Mouse (Mus musculus) liver, embryonic 14.5 days (tissue): ENCODE results near the gene Kiss1. TPM values are rescaled to one million over a fixed set of nuclear protein-coding genes. Genes with fewer than 3 reads are reported as not detected.

Source experiments
- ATAC-seq: fragments of 200-750 bp; cut with Nextera tagmentation; 2 replicates; pipeline ENCODE4 v1.8.0; 2017; ENCODE audit warnings: moderate number of reproducible peaks, mild to moderate bottlenecking, moderate library complexity; ENCODE audit not compliant: insufficient read depth
- DNase-seq, 3 experiments: peaks; one replicate each; pipeline ENCODE4 v3.0.0-alpha.2; 2012 to 2013; ENCODE audit warnings: low read depth in 3 of 3, low spot score in 3 of 3
- H3K27ac ChIP-seq: fragments of 300-500 bp; sonication (generic); 2 replicates; pipeline ENCODE4 v1.5.1; 2014; ENCODE audit warnings: moderate library complexity, mild to moderate bottlenecking, control low read depth, inconsistent platforms
- H3K27me3 ChIP-seq: fragments of 300-500 bp; sonication (generic); 2 replicates; pipeline ENCODE4 v1.6.1; 2014; ENCODE audit warnings: mild to moderate bottlenecking, low read length, moderate library complexity; ENCODE audit not compliant: control insufficient read depth, insufficient read depth
- H3K36me3 ChIP-seq: fragments of 300-500 bp; sonication (generic); replicated peaks from 2 replicates; pipeline ENCODE4 v1.6.1; 2014; ENCODE audit warnings: low read depth; ENCODE audit not compliant: control insufficient read depth, insufficient read depth
- H3K4me1 ChIP-seq, 2 experiments: fragments of 200-500 bp in 1 of 2; fragments of 300-500 bp in 1 of 2; sonication (generic) in 1 of 2; replicated peaks; 2 replicates each; pipeline ENCODE4 v1.6.1; 2012 to 2014; ENCODE audit warnings: antibody characterized with exemption in 1 of 2, inconsistent platforms in 1 of 2, low read length in 1 of 2; ENCODE audit not compliant: control insufficient read depth in 2 of 2, insufficient read depth in 2 of 2
- H3K4me2 ChIP-seq: fragments of 300-500 bp; sonication (generic); 2 replicates; pipeline ENCODE4 v1.6.1; 2014; ENCODE audit warnings: low read depth, mild to moderate bottlenecking, control low read depth, moderate library complexity
- H3K4me3 ChIP-seq, 2 experiments: fragments of 200-500 bp in 1 of 2; fragments of 300-500 bp in 1 of 2; sonication (generic) in 1 of 2; 2 replicates each; pipeline ENCODE4 v1.5.1; 2012 to 2014; ENCODE audit warnings: low read depth in 2 of 2, low read length in 2 of 2, mild to moderate bottlenecking in 2 of 2, control low read depth in 1 of 2, inconsistent platforms in 1 of 2, moderate library complexity in 1 of 2; ENCODE audit not compliant: insufficient read depth in 1 of 2
- H3K9ac ChIP-seq: fragments of 300-500 bp; sonication (generic); replicated peaks from 2 replicates; pipeline ENCODE4 v1.6.1; 2014; ENCODE audit warnings: mild to moderate bottlenecking, control low read depth, moderate library complexity
- H3K9me3 ChIP-seq: fragments of 300-500 bp; sonication (generic); 2 replicates; pipeline ENCODE4 v1.6.1; 2016; ENCODE audit warnings: low read length, mixed read lengths; ENCODE audit not compliant: control insufficient read depth
- CTCF ChIP-seq: IDR thresholded peaks from 2 replicates; pipeline ENCODE4 v1.5.1; 2016; ENCODE audit warnings: antibody characterized with exemption, low read depth, control low read depth
- EP300 ChIP-seq: IDR thresholded peaks from 2 replicates; pipeline ENCODE4 v1.6.1; 2016; ENCODE audit warnings: antibody characterized with exemption, low read depth
- WGBS: fragments of 180-500 bp; shearing (Covaris S2); extraction: QIAGEN DNeasy Blood & Tissue Kit; methylation state at CpG from one replicate; pipeline ENCODE4 v1.1.7; 2014; ENCODE audit not compliant: insufficient replicate concordance; 5-methylcytosine and 5-hydroxymethylcytosine counted together
- polyA plus RNA-seq, 2 experiments: library from polyadenylated mRNA; depleted of rRNA in 1 of 2; stranded (reverse) in 1 of 2; unstranded in 1 of 2; fragments of >200 nt; fragmentation: Nextera tagmentation in 1 of 2; extraction: Ambion mirVana in 1 of 2; gene quantifications; 2 replicates each; pipeline versions ENCODE4 v1.2.1 to v1.2.3; 2012 to 2014

Gene Kiss1
- polyA plus RNA-seq, 2 experiments: not detected

- Histone ChIP-seq H3K9ac (no peak overlapping the region), H3K4me3 (no peak overlapping the region)
Measured at GRCm38 (mm10) chr1:133366951-133367605, 45.4 kb downstream of the Kiss1 start.

GRCm38 (mm10) chr1:133367606-133368488 is 46.2 kb downstream of the Kiss1 start:
- ATAC-seq (no peak), DNase-seq (no peak)
- no peaks in the 10 kb centered on the region for H3K36me3 ChIP-seq
- no peak for TF ChIP-seq EP300
- TF ChIP-seq CTCF: no peak
- H3K27me3 ChIP-seq: peaks cover 19% of the 10 kb centered on the region
- no peak overlapping the region for H3K4me2 ChIP-seq
- peaks cover 0 to 10% of the 10 kb centered on the region in 2 experiments; a peak in 3 of 4 replicates for H3K4me1 ChIP-seq
- 6% methylated on average over 11 of the region's 11 CpGs for WGBS
- no peak overlapping the region for H3K4me3 ChIP-seq
- no peak overlapping the region for H3K9ac ChIP-seq
- no peaks in the 10 kb centered on the region for H3K9me3 ChIP-seq
- no peak overlapping the region for H3K27ac ChIP-seq

More at GRCm38 (mm10) chr1:133366951-133367605, 45.4 kb downstream of the Kiss1 start:
- DNase-seq: no peak
- no peak overlapping the region for H3K4me2 ChIP-seq
- H3K27me3 ChIP-seq: peaks cover 19% of the 10 kb centered on the region
- WGBS: 44% methylated on average over 10 of the region's 10 CpGs
- no peaks in the 10 kb centered on the region for H3K36me3 ChIP-seq
- TF ChIP-seq CTCF (0 out of 2 replicates have a peak, but pooled peaks have one; percentile 4), EP300 (no peak)
- ATAC-seq: no peak
- H3K4me1 ChIP-seq: peaks cover 0 to 10% of the 10 kb centered on the region in 2 experiments; a peak in 3 of 4 replicates
- no peak overlapping the region for H3K27ac ChIP-seq
- no peaks in the 10 kb centered on the region for H3K9me3 ChIP-seq

GRCm38 (mm10) chr1:133368644-133369043 is 47.0 kb downstream of the Kiss1 start:
- DNase-seq: no peak
- Histone ChIP-seq H3K4me2 (no peak overlapping the region), H3K4me3 (no peak overlapping the region), H3K27ac (no peak overlapping the region), H3K4me1 (peaks cover 0 to 10% of the 10 kb centered on the region in 2 experiments; a peak in 3 of 4 replicates), H3K36me3 (no peaks in the 10 kb centered on the region), H3K27me3 (peaks cover 12% of the 10 kb centered on the region), H3K9me3 (no peaks in the 10 kb centered on the region), H3K9ac (no peak overlapping the region)
- 54% methylated on average over 10 of the region's 10 CpGs for WGBS
- TF ChIP-seq EP300: no peak
- no peak for TF ChIP-seq CTCF
- ATAC-seq: no peak

- Histone ChIP-seq H3K4me3 (no peak overlapping the region), H3K9me3 (no peaks in the 10 kb centered on the region), H3K36me3 (no peaks in the 10 kb centered on the region), H3K4me1 (peaks cover 0 to 10% of the 10 kb centered on the region in 2 experiments; a peak in 3 of 4 replicates), H3K27ac (no peak overlapping the region), H3K4me2 (no peak overlapping the region), H3K27me3 (no peaks in the 10 kb centered on the region), H3K9ac (no peak overlapping the region)
- TF ChIP-seq CTCF (no peak), EP300 (no peak)
- DNase-seq (no peak), ATAC-seq (no peak)
- WGBS: 44% methylated on average over 4 of the region's 4 CpGs
Measured at GRCm38 (mm10) chr1:133370352-133370751, 48.7 kb downstream of the Kiss1 start.

GRCm38 (mm10) chr1:133371431-133371830 is 49.8 kb downstream of the Kiss1 start:
- no peak for DNase-seq
- Histone ChIP-seq H3K4me2 (no peak overlapping the region), H3K27ac (no peak overlapping the region), H3K4me1 (peaks cover 0 to 10% of the 10 kb centered on the region in 2 experiments; a peak in 3 of 4 replicates), H3K9ac (no peak overlapping the region), H3K27me3 (no peaks in the 10 kb centered on the region), H3K4me3 (no peak overlapping the region), H3K36me3 (no peaks in the 10 kb centered on the region), H3K9me3 (no peaks in the 10 kb centered on the region)
- 67% methylated on average over 6 of the region's 6 CpGs for WGBS
- no peak for ATAC-seq
- TF ChIP-seq EP300: no peak
- no peak for TF ChIP-seq CTCF
